Mouse (Mus musculus) heart, embryonic 15.5 days (tissue): ENCODE measurements around the gene Fzr1. TPM values are rescaled to one million over a fixed set of nuclear protein-coding genes. Genes with fewer than 3 reads are reported as not detected.
A peak's percentile ranks its signal among the peaks of the same experiment; 100 is the strongest.

Experiments
- ATAC-seq: fragments of 200-750 bp; cut with Nextera tagmentation; replicated peaks from 2 replicates; pipeline ENCODE4 v1.8.0; 2017; ENCODE audit warnings: low read depth, moderate TSS enrichment; ENCODE audit not compliant: insufficient number of reproducible peaks, insufficient read depth, low FRiP score
- H3K27ac ChIP-seq: fragments of 300-500 bp; sonication (generic); 2 replicates; pipeline ENCODE4 v1.5.1; 2015; ENCODE audit warnings: mild to moderate bottlenecking, inconsistent platforms
- H3K27me3 ChIP-seq: fragments of 300-500 bp; sonication (generic); 2 replicates; pipeline ENCODE4 v1.6.1; 2015; ENCODE audit warnings: inconsistent platforms
- H3K36me3 ChIP-seq: fragments of 300-500 bp; sonication (generic); 2 replicates; pipeline ENCODE4 v1.6.1; 2015; ENCODE audit warnings: mild to moderate bottlenecking, inconsistent platforms
- H3K4me1 ChIP-seq: fragments of 300-500 bp; sonication (generic); replicated peaks from 2 replicates; pipeline ENCODE4 v1.6.1; 2015; ENCODE audit warnings: inconsistent platforms
- H3K4me2 ChIP-seq: fragments of 300-500 bp; sonication (generic); 2 replicates; pipeline ENCODE4 v1.6.1; 2015; ENCODE audit warnings: inconsistent platforms, mild to moderate bottlenecking, moderate library complexity
- H3K4me3 ChIP-seq: fragments of 300-500 bp; sonication (generic); 2 replicates; pipeline ENCODE4 v1.5.1; 2015; ENCODE audit warnings: mild to moderate bottlenecking, inconsistent platforms
- H3K9ac ChIP-seq: fragments of 300-500 bp; sonication (generic); 2 replicates; pipeline ENCODE4 v1.6.1; 2015; ENCODE audit warnings: mild to moderate bottlenecking, inconsistent platforms
- H3K9me3 ChIP-seq: fragments of 300-500 bp; sonication (generic); replicated peaks from 2 replicates; pipeline ENCODE4 v1.6.1; 2016; ENCODE audit warnings: inconsistent platforms
- WGBS: fragments of 180-500 bp; shearing (Covaris S2); methylation state at CpG from one replicate; pipeline ENCODE4 v1.1.7; 2015; ENCODE audit warnings: mixed read lengths; 5-methylcytosine and 5-hydroxymethylcytosine counted together
- polyA plus RNA-seq: library from polyadenylated mRNA; unstranded; fragments of >200 nt; fragmentation: Nextera tagmentation; extraction: Ambion mirVana; gene quantifications from 2 replicates; pipeline ENCODE4 v1.2.1, GENCODE M21; 2015

Gene Fzr1
- polyA plus RNA-seq, 1 experiment from 2014 or later = 66.5 TPM

GRCm38 (mm10) chr10:81400371-81401204, 22.3 kb upstream of the Fzr1 start:
- H3K27ac ChIP-seq = no peak overlapping the region
- H3K9me3 ChIP-seq = no peaks in the 10 kb centered on the region
- 65% methylated on average over 22 of the region's 22 CpGs for WGBS
- H3K27me3 ChIP-seq = no peaks in the 10 kb centered on the region
- peaks cover 51% of the 10 kb centered on the region for H3K36me3 ChIP-seq
- no peak overlapping the region for H3K4me2 ChIP-seq
- H3K4me3 ChIP-seq = no peak overlapping the region
- H3K9ac ChIP-seq = no peak overlapping the region
- ATAC-seq = no peak
- peaks cover 40% of the 10 kb centered on the region for H3K4me1 ChIP-seq

GRCm38 (mm10) chr10:81399798-81400308, 21.5 kb upstream of the Fzr1 start:
- WGBS = 85% methylated on average over 18 of the region's 18 CpGs
- Histone ChIP-seq H3K4me2 (no peak overlapping the region), H3K27ac (no peak overlapping the region), H3K4me1 (peaks cover 37% of the 10 kb centered on the region), H3K27me3 (no peaks in the 10 kb centered on the region), H3K4me3 (no peak overlapping the region), H3K9ac (no peak overlapping the region), H3K9me3 (no peaks in the 10 kb centered on the region), H3K36me3 (peaks cover 48% of the 10 kb centered on the region)
- no peak for ATAC-seq

GRCm38 (mm10) chr10:81399296-81399695, 21.0 kb upstream of the Fzr1 start:
- H3K9me3 ChIP-seq = no peaks in the 10 kb centered on the region
- peaks cover 31% of the 10 kb centered on the region for H3K4me1 ChIP-seq
- H3K27me3 ChIP-seq = no peaks in the 10 kb centered on the region
- WGBS = 73% methylated on average over 5 of the region's 5 CpGs
- H3K9ac ChIP-seq = no peak overlapping the region
- peaks cover 43% of the 10 kb centered on the region for H3K36me3 ChIP-seq
- no peak for ATAC-seq
- no peak overlapping the region for H3K4me3 ChIP-seq
- H3K4me2 ChIP-seq = no peak overlapping the region
- no peak overlapping the region for H3K27ac ChIP-seq

GRCm38 (mm10) chr10:81396749-81397148, 18.4 kb upstream of the Fzr1 start:
- no peak overlapping the region for H3K27ac ChIP-seq
- peaks cover 29% of the 10 kb centered on the region for H3K4me1 ChIP-seq
- no peak overlapping the region for H3K4me2 ChIP-seq
- no peak for ATAC-seq
- no peaks in the 10 kb centered on the region for H3K9me3 ChIP-seq
- H3K9ac ChIP-seq = peak overlapping the region; percentile 26; the same call in 1 of the 2 replicates
- no peaks in the 10 kb centered on the region for H3K27me3 ChIP-seq
- WGBS = 80% methylated on average over 5 of the region's 5 CpGs
- peaks cover 34% of the 10 kb centered on the region for H3K36me3 ChIP-seq
- H3K4me3 ChIP-seq = no peak overlapping the region

- H3K4me2 ChIP-seq = no peak overlapping the region
- H3K4me1 ChIP-seq = peaks cover 20% of the 10 kb centered on the region
- peaks cover 33% of the 10 kb centered on the region for H3K36me3 ChIP-seq
- 91% methylated on average over 4 of the region's 4 CpGs for WGBS
- H3K9me3 ChIP-seq = no peaks in the 10 kb centered on the region
- ATAC-seq = no peak
- no peaks in the 10 kb centered on the region for H3K27me3 ChIP-seq
- no peak overlapping the region for H3K4me3 ChIP-seq
- H3K27ac ChIP-seq = no peak overlapping the region
- no peak overlapping the region for H3K9ac ChIP-seq
These were observed 17.5 kb upstream of the Fzr1 start for GRCm38 (mm10) chr10:81395865-81396264.

- Histone ChIP-seq H3K4me1 (peaks cover 21% of the 10 kb centered on the region), H3K27ac (no peak overlapping the region), H3K4me2 (no peak overlapping the region), H3K9me3 (no peaks in the 10 kb centered on the region), H3K4me3 (no peak overlapping the region), H3K36me3 (peaks cover 26% of the 10 kb centered on the region), H3K27me3 (no peaks in the 10 kb centered on the region), H3K9ac (no peak overlapping the region)
- WGBS = 14% methylated on average over 5 of the region's 5 CpGs
- ATAC-seq = no peak
These were observed 16.8 kb upstream of the Fzr1 start for GRCm38 (mm10) chr10:81395127-81395526.

GRCm38 (mm10) chr10:81393456-81394063, 15.2 kb upstream of the Fzr1 start:
- ATAC-seq = no peak
- H3K9ac ChIP-seq = peak overlapping the region; percentile 53

GRCm38 (mm10) chr10:81392781-81393185, 14.5 kb upstream of the Fzr1 start, which contains the start of gene Smim24:
Smim24 (plus strand) TSS chr10:81393051.
- Histone ChIP-seq H3K36me3 (peaks cover 16% of the 10 kb centered on the region), H3K9me3 (no peaks in the 10 kb centered on the region), H3K9ac (peak within 1 kb of the TSS; percentile 53), H3K4me2 (peak within 1 kb of the TSS; percentile 69), H3K4me3 (peak within 1 kb of the TSS; percentile 41), H3K27ac (peak within 1 kb of the TSS; percentile 71), H3K27me3 (no peaks in the 10 kb centered on the region), H3K4me1 (peaks cover 30% of the 10 kb centered on the region)
- ATAC-seq = no peak; the same call in 1 of the 2 replicates
- WGBS = 58% methylated on average over 14 of the region's 14 CpGs

More at GRCm38 (mm10) chr10:81393456-81394063, 15.2 kb upstream of the Fzr1 start:
- peak overlapping the region; percentile 69 for H3K4me2 ChIP-seq
- no peaks in the 10 kb centered on the region for H3K27me3 ChIP-seq
- H3K4me3 ChIP-seq = peak overlapping the region; percentile 41
- no peaks in the 10 kb centered on the region for H3K9me3 ChIP-seq
- 9% methylated on average over 19 of the region's 19 CpGs for WGBS
- peaks cover 17% of the 10 kb centered on the region; the same call in 1 of the 2 replicates for H3K36me3 ChIP-seq
- peak overlapping the region; percentile 71 for H3K27ac ChIP-seq
- H3K4me1 ChIP-seq = peaks cover 32% of the 10 kb centered on the region

GRCm38 (mm10) chr10:81392270-81392669, 14.0 kb upstream of the Fzr1 start:
- Histone ChIP-seq H3K27me3 (no peaks in the 10 kb centered on the region), H3K4me3 (no peak overlapping the region), H3K4me1 (peaks cover 30% of the 10 kb centered on the region), H3K9ac (no peak overlapping the region), H3K9me3 (no peaks in the 10 kb centered on the region), H3K36me3 (peaks cover 16% of the 10 kb centered on the region), H3K27ac (no peak overlapping the region), H3K4me2 (no peak overlapping the region)
- 86% methylated on average over 6 of the region's 6 CpGs for WGBS
- ATAC-seq = no peak

GRCm38 (mm10) chr10:81390678-81390965, 12.3 kb upstream of the Fzr1 start:
- WGBS = 83% methylated on average over 13 of the region's 13 CpGs
- H3K4me1 ChIP-seq = peaks cover 34% of the 10 kb centered on the region
- no peak for ATAC-seq
- H3K4me2 ChIP-seq = no peak overlapping the region
- no peaks in the 10 kb centered on the region for H3K9me3 ChIP-seq
- no peak overlapping the region for H3K4me3 ChIP-seq
- H3K27me3 ChIP-seq = no peaks in the 10 kb centered on the region
- no peak overlapping the region for H3K27ac ChIP-seq
- peaks cover 28% of the 10 kb centered on the region for H3K36me3 ChIP-seq
- H3K9ac ChIP-seq = peak overlapping the region; percentile 20; the same call in 1 of the 2 replicates

- no peaks in the 10 kb centered on the region for H3K9me3 ChIP-seq
- H3K27me3 ChIP-seq = no peaks in the 10 kb centered on the region
- H3K27ac ChIP-seq = peak overlapping the region; percentile 63
- no peak overlapping the region for H3K4me3 ChIP-seq
- no peak overlapping the region for H3K4me2 ChIP-seq
- H3K4me1 ChIP-seq = peaks cover 40% of the 10 kb centered on the region
- peak overlapping the region; percentile 36 for H3K9ac ChIP-seq
- H3K36me3 ChIP-seq = peaks cover 28% of the 10 kb centered on the region
- 58% methylated on average over 23 of the region's 23 CpGs for WGBS
- ATAC-seq = peak; percentile 10; the same call in 1 of the 2 replicates
These were observed 11.7 kb upstream of the Fzr1 start for GRCm38 (mm10) chr10:81389801-81390677.
